Comparison of ENCODE assay signal across 8 mouse cellular contexts in the genomic region with DNA sequence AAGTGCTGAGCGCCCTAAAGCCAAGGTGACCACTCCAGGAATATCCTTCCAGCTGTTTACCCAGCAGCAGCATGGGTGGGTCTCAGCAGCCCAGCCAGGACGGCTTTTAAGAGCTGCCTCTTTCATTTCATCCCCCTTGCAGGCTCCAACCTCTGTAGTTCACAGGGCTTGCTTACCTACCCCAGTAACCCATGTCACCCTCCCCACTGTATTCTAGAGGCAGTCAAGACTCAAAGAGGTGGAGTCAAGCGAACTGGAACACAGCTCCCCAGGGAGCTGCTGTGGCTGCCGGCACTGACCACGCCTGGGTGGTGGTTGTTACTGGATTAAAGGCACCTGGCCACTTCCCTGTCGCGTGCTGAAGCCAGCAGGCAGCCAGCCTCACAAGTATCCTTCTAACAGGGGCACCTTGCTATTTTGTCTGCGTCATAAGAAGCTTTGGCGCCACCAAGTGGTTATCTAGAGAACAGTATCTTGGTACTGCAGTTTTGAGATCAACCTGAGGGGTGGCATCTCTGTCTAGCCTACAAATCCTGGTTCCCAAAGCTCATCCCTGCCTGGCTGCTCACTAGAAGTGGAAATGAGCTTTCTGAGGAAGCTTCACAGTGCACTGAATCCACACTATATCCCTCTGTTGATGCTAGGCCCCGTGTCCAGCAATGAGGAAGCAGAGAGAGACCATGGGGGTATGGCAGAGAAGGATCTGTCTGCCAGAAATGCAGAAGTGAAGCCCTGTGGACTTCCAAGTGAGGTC. TPM values are rescaled to one million over a fixed set of nuclear protein-coding genes. Genes with fewer than 3 reads are reported as not detected.
DNase-seq lines count a peak whose midpoint lies in the region; ATAC-seq and TF ChIP-seq lines count a peak whose summit lies in the region.

No protein-coding gene starts in this region.

- no peaks in the 10 kb centered on the region for H3K4me1 ChIP-seq in cerebellum, adult 2 months (ENCODE audit: control insufficient read depth, insufficient read depth, low read length)
- H3K4me1 ChIP-seq in hindbrain, embryonic 12.5 days, result peaks cover 12% of the 10 kb centered on the region
- peaks cover 39% of the 10 kb centered on the region for H3K4me1 ChIP-seq in megakaryocyte, embryonic 14.5 days

- H3K36me3 ChIP-seq in hindbrain, embryonic 12.5 days, result no peaks in the 10 kb centered on the region
- H3K36me3 ChIP-seq in megakaryocyte, embryonic 14.5 days (replicated peaks; ENCODE audit: low read length), result no peaks in the 10 kb centered on the region

- ATAC-seq in frontal cortex, adult (ENCODE audit: low TSS enrichment), result peak; percentile 88
- peak; percentile 74 for ATAC-seq in hindbrain, embryonic 12.5 days (ENCODE audit: low FRiP score)

- 17% methylated on average over 10 of the region's 10 CpGs for WGBS in cerebellum, adult 2 months
- WGBS in hindbrain, embryonic 12.5 days, result 12% methylated on average over 10 of the region's 10 CpGs

- TF ChIP-seq CTCF in cerebellum, adult 2 months (IDR thresholded peaks at IDR 0.05; ENCODE audit: borderline replicate concordance, insufficient read depth, low read depth, low read length), result peak; percentile 75; the same call in 1 of the 2 replicates

- no peak for TF ChIP-seq POLR2A in cerebellum, adult 2 months (IDR thresholded peaks at IDR 0.05; ENCODE audit: borderline replicate concordance, insufficient read depth, low read length)

- no peaks in the 10 kb centered on the region for H3K9me3 ChIP-seq in hindbrain, embryonic 12.5 days (replicated peaks)
- H3K9me3 ChIP-seq in megakaryocyte, embryonic 14.5 days, result 0 out of 2 replicates have a peak, but pooled peaks cover 3% of the 10 kb centered on the region

- 0 out of 2 replicates have a peak overlapping the region, but pooled peaks have one; percentile 4 for H3K9ac ChIP-seq in hindbrain, embryonic 12.5 days

- H3K27me3 ChIP-seq in cerebellum, adult 2 months (ENCODE audit: control insufficient read depth, insufficient read depth, low read length), result no peaks in the 10 kb centered on the region
- no peaks in the 10 kb centered on the region; the same call in 1 of the 2 replicates for H3K27me3 ChIP-seq in hindbrain, embryonic 12.5 days
- H3K27me3 ChIP-seq in megakaryocyte, embryonic 14.5 days (replicated peaks), result peaks cover 83% of the 10 kb centered on the region

- H3K27ac ChIP-seq in cerebellum, adult 2 months (ENCODE audit: insufficient read depth, low read length), result no peak overlapping the region
- peak overlapping the region; percentile 66; the same call in 1 of the 2 replicates for H3K27ac ChIP-seq in hindbrain, embryonic 12.5 days

- DNase-seq in Muller cell, postnatal 12 days (ENCODE audit: inconsistent ontology term), result peak; percentile 61
- peak; percentile 79 for DNase-seq in cerebellum, adult 2 months
- peak; percentile 83 to 90 for DNase-seq in layer of hippocampus, postnatal 14 days (ENCODE audit: low spot score in 2 of 2)
- peak; percentile 92 to 93 for DNase-seq in right cerebral cortex, postnatal 10 days (ENCODE audit: low spot score in 2 of 2)
- peak; percentile 61 to 82 for DNase-seq in urinary bladder, postnatal 36 days (ENCODE audit: low spot score in 2 of 2)

- peak overlapping the region; percentile 2 for H3K4me3 ChIP-seq in cerebellum, adult 2 months (replicated peaks; ENCODE audit: insufficient read depth, low read depth, low read length)
- no peak overlapping the region for H3K4me3 ChIP-seq in hindbrain, embryonic 12.5 days
- H3K4me3 ChIP-seq in megakaryocyte, embryonic 14.5 days (replicated peaks), result peak overlapping the region; percentile 51

- peak overlapping the region; percentile 17; the same call in 1 of the 2 replicates for H3K4me2 ChIP-seq in hindbrain, embryonic 12.5 days (replicated peaks)

RNA-seq across cellular contexts. Expression of a gene that starts 11.8 kb away (rescaled TPM):
- polyA plus RNA-seq in cerebellum, adult 2 months (2012; rRNA removed), result 4.7 and 5.5 TPM in 2 replicates
- polyA plus RNA-seq in hindbrain, embryonic 12.5 days (2016; fragmentation: Nextera tagmentation; extraction: Ambion mirVana), result 15.5 and 16.3 TPM in 2 replicates
- 1 to 10 TPM; 4.8 to 5.2 TPM for total RNA-seq in layer of hippocampus, postnatal 14 days (2021)
- polyA plus RNA-seq in megakaryocyte, embryonic 14.5 days (2012; ENCODE audit: insufficient read depth, low replicate concordance), result 1.4 TPM in 1 of 2 replicates, not detected in the other

RNA-seq across cellular contexts. Expression of a gene that starts 36.5 kb away (rescaled TPM):
- 93.1 and 104 TPM in 2 replicates for polyA plus RNA-seq in cerebellum, adult 2 months (2012; rRNA removed)
- 73.1 and 82.4 TPM in 2 replicates for polyA plus RNA-seq in hindbrain, embryonic 12.5 days (2016; fragmentation: Nextera tagmentation; extraction: Ambion mirVana)
- total RNA-seq in layer of hippocampus, postnatal 14 days (2021), result 10 to 100 TPM; 67.2 to 69.5 TPM
- polyA plus RNA-seq in megakaryocyte, embryonic 14.5 days (2012; ENCODE audit: insufficient read depth, low replicate concordance), result 31.1 and 42.5 TPM in 2 replicates
